8 mouse cellular contexts compared by ENCODE assay signal in the genomic region with DNA sequence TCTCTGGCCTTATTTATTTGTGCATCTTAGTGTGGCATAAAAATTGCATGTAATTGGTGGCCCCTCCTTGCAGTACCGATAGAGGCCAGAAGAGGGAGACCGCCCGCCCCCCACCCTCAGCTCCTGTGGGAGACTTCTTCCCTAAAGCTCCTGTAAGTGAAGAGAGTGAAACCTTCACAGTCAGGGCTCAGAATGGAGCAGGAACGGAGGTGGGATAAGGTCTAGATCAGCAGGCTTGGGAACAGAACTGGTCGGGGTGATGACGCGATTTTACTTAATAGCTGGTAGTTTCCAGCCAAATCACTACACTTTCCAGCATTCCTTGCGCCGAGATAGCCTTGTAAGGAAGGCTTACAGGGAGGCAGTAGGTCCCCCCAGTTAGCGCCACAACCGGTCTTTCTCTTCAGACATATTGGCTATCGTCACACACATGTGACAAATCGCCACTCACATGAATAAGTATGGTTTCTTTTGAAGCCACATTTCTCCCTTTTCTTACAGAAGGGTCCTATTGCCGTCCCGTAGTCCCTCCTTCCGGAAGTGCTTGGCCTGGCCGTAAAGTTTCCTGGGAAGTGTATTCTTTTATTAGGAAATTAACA. TPM values are rescaled to one million over a fixed set of nuclear protein-coding genes. Genes with fewer than 3 reads are reported as not detected.
DNase-seq lines count a peak whose midpoint lies in the region; TF ChIP-seq lines count a peak whose summit lies in the region.

No protein-coding gene starts in this region.

- peak overlapping the region; percentile 61 for H3K4me3 ChIP-seq in heart, adult 2 months

- TF ChIP-seq POLR2A in heart, adult 2 months (IDR thresholded peaks at IDR 0.05; ENCODE audit: insufficient read depth, low read depth, low read length) = peak; percentile 38; the same call in 1 of the 2 replicates

- peak overlapping the region; percentile 94 for H3K27ac ChIP-seq in heart, adult 2 months

- peak overlapping the region; percentile 83 for H3K9ac ChIP-seq in heart, adult 2 months (ENCODE audit: low read depth, low read length)

- TF ChIP-seq EP300 in heart, adult 2 months (IDR thresholded peaks at IDR 0.05; ENCODE audit: insufficient read depth, low read depth, low read length) = no peak

- peak; percentile 88 for TF ChIP-seq CTCF in heart, adult 2 months (IDR thresholded peaks at IDR 0.05)

- H3K4me1 ChIP-seq in heart, adult 2 months (ENCODE audit: control insufficient read depth, insufficient read depth, low read length) = no peaks in the 10 kb centered on the region

- H3K79me2 ChIP-seq in heart, adult 2 months (replicated peaks; ENCODE audit: control insufficient read depth, insufficient read depth, low read length) = no peaks in the 10 kb centered on the region

- DNase-seq in urinary bladder, adult 18-20 months (ENCODE audit: low spot score in 2 of 2) = peak; percentile 30 to 51
- DNase-seq in urinary bladder, postnatal 10 days (ENCODE audit: low spot score) = no peak
- DNase-seq in embryo, embryonic 9.5 days (ENCODE audit: extremely low spot score) = peak; percentile 61
- peak; percentile 71 to 80 for DNase-seq in heart, adult 2 months
- peak; percentile 82 for DNase-seq in kidney, adult 18-20 months
- DNase-seq in left cerebral cortex, postnatal 4 days = peak; percentile 41
- peak; percentile 53 for DNase-seq in mesoderm, embryonic 11.5 days (ENCODE audit: low read depth, low spot score)
- peak; percentile 16 for DNase-seq in right cerebral cortex, postnatal 4 days

- 14% methylated on average over 17 of the region's 17 CpGs for WGBS in heart, adult 2 months

- H3K36me3 ChIP-seq in heart, adult 2 months (ENCODE audit: control insufficient read depth, insufficient read depth, low read length) = no peaks in the 10 kb centered on the region

- H3K27me3 ChIP-seq in heart, adult 2 months (ENCODE audit: control insufficient read depth, insufficient read depth, low read length) = no peaks in the 10 kb centered on the region

- intact Hi-C loops in heart, adult 2 months (cut with DNase I) = loop anchor here (1.0 to 2.0 kb wide), 2 partner anchors 14 to 66 kb away; partner anchors contain the start of gene Prkx
- intact Hi-C loops in left cerebral cortex, postnatal 4 days (cut with DNase I) = no loop called here

RNA-seq across cellular contexts. Expression of gene Prkx, which starts 14.6 kb away (rescaled TPM):
- total RNA-seq in heart, adult 2 months (2021) = 10 to 100 TPM; 14.4 to 16.8 TPM
- 6.9 and 10.7 TPM in 2 replicates for polyA plus RNA-seq in heart, adult 2 months (2012; rRNA removed)
- 10 to 100 TPM; 20.2 to 24.8 TPM for total RNA-seq in left cerebral cortex, postnatal 4 days (2021)

RNA-seq across cellular contexts. Expression of gene Pbsn, which starts 42.7 kb away (rescaled TPM):
- total RNA-seq in heart, adult 2 months (2021) = not detected
- polyA plus RNA-seq in heart, adult 2 months (2012; rRNA removed) = not detected in 2 replicates
- not detected for total RNA-seq in left cerebral cortex, postnatal 4 days (2021)

RNA-seq across cellular contexts. Expression of gene Gm14744, which starts 53.9 kb away (rescaled TPM):
- not detected for total RNA-seq in heart, adult 2 months (2021)
- polyA plus RNA-seq in heart, adult 2 months (2012; rRNA removed) = not detected in 2 replicates
- total RNA-seq in left cerebral cortex, postnatal 4 days (2021) = not detected
